Mouse (Mus musculus) ES-E14 (cell line): Measurements from ENCODE around the gene Tgfbr3.

ENCODE experiments used
- CHD2 ChIP-seq: IDR thresholded peaks from 2 replicates; pipeline ENCODE4 v1.6.1; 2014; ENCODE audit warnings: mild to moderate bottlenecking, low read depth, low read length, inconsistent platforms
- HCFC1 ChIP-seq: IDR thresholded peaks from 2 replicates; pipeline ENCODE4 v1.6.1; 2012; ENCODE audit warnings: low read length, inconsistent platforms, borderline replicate concordance; ENCODE audit not compliant: insufficient read depth
- MAFK ChIP-seq: IDR thresholded peaks from 2 replicates; pipeline ENCODE4 v1.6.1; 2014; ENCODE audit warnings: mild to moderate bottlenecking, low read depth, low read length, inconsistent platforms; ENCODE audit not compliant: insufficient read depth
- ZC3H11A ChIP-seq: IDR thresholded peaks from 2 replicates; pipeline ENCODE4 v1.6.1; 2012; ENCODE audit warnings: low read depth, mild to moderate bottlenecking, inconsistent platforms, low read length, borderline replicate concordance
- ZNF384 ChIP-seq: IDR thresholded peaks from 2 replicates; pipeline ENCODE4 v1.6.1; 2012; ENCODE audit warnings: low read depth, low read length, inconsistent platforms

DNA sequence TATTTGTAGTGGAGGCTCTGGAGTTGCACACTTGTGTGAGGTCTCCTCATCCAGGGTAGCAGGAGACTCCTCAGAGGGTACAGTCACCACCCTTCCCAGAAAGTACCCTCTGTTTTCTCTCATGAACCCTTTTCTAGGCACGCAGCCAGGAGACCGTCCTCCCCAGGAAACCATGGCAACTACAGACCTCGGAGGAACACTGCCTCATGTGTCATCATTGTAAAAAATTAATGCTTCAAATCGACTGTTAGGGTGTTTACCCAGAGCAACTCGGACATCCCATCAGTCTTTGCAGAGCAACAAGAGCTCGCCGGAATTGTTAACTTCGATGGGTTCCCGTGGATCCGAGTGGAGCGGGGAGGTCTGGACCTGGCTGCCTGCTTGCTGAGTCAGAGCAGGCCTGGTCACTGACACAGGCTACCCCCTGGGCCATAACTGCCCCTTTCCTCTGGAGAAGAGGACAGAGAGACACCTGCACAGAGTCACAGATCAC, 210.2 kb downstream of the Tgfbr3 start:
- TF ChIP-seq CHD2 = no peak
- no peak for TF ChIP-seq MAFK
- TF ChIP-seq ZNF384 = no peak
- no peak for TF ChIP-seq HCFC1
- TF ChIP-seq ZC3H11A = no peak
